Mouse (Mus musculus) urinary bladder, postnatal 25 days (tissue): ENCODE measurements around the gene Dzip1.

Experiments used
- DNase-seq: peaks from one replicate; pipeline ENCODE4 v3.0.0; 2022; ENCODE audit warnings: low spot score

The Dzip1 gene

GRCm38 (mm10) chr14:118924673-118925615 lies at the start of gene Dzip1:
Gene Dzip1, minus strand, starts transcription at chr14:118925460.
- DNase-seq = peak; percentile 29

GRCm38 (mm10) chr14:118972268-118972667 lies 47.0 kb upstream of the Dzip1 start:
- no peak for DNase-seq

- no peak for DNase-seq
Observed at GRCm38 (mm10) chr14:118967646-118968045, 42.4 kb upstream of the Dzip1 start.

GRCm38 (mm10) chr14:118965356-118966000 lies 40.2 kb upstream of the Dzip1 start:
- DNase-seq = no peak

- DNase-seq = no peak
Observed at GRCm38 (mm10) chr14:118958010-118958409, 32.8 kb upstream of the Dzip1 start.

- DNase-seq = no peak
Observed at GRCm38 (mm10) chr14:118951912-118952583, 26.8 kb upstream of the Dzip1 start.

GRCm38 (mm10) chr14:118948841-118949240 lies 23.6 kb upstream of the Dzip1 start:
- DNase-seq = no peak

GRCm38 (mm10) chr14:118944702-118945101 lies 19.4 kb upstream of the Dzip1 start:
- DNase-seq = no peak

- DNase-seq = no peak
Observed at GRCm38 (mm10) chr14:118942076-118942475, 16.8 kb upstream of the Dzip1 start.

- no peak for DNase-seq
Observed at GRCm38 (mm10) chr14:118940796-118941495, 15.7 kb upstream of the Dzip1 start.

- no peak for DNase-seq
Observed at GRCm38 (mm10) chr14:118938551-118938950, 13.3 kb upstream of the Dzip1 start.

GRCm38 (mm10) chr14:118937533-118938492 lies 12.6 kb upstream of the Dzip1 start, which contains the start of gene Dnajc3:
Gene Dnajc3, plus strand, starts transcription at chr14:118937976.
- DNase-seq = peak; percentile 97

- no peak for DNase-seq
Observed at GRCm38 (mm10) chr14:118936952-118937351, 11.7 kb upstream of the Dzip1 start.

GRCm38 (mm10) chr14:118936236-118936635 lies 11.0 kb upstream of the Dzip1 start:
- no peak for DNase-seq

GRCm38 (mm10) chr14:118934686-118935085 lies 9.4 kb upstream of the Dzip1 start:
- DNase-seq = no peak

- DNase-seq = no peak
Observed at GRCm38 (mm10) chr14:118932956-118933355, 7.7 kb upstream of the Dzip1 start.

- DNase-seq = no peak
Observed at GRCm38 (mm10) chr14:118931181-118931580, 5.9 kb upstream of the Dzip1 start.

GRCm38 (mm10) chr14:118930777-118931176 lies 5.5 kb upstream of the Dzip1 start:
- DNase-seq = no peak

- DNase-seq = no peak
Observed at GRCm38 (mm10) chr14:118929779-118930178, 4.5 kb upstream of the Dzip1 start.

GRCm38 (mm10) chr14:118928565-118928964 lies 3.3 kb upstream of the Dzip1 start:
- DNase-seq = no peak
